Mouse (Mus musculus) small intestine, adult 2 months (tissue): ENCODE measurements around the gene Cfap157.

Experiments used
- CTCF ChIP-seq: fragments of 200-500 bp; IDR thresholded peaks from 2 replicates; pipeline ENCODE4 v1.5.1; 2012; ENCODE audit warnings: low read depth, mild to moderate bottlenecking, control low read depth, inconsistent platforms, low read length, moderate library complexity, mixed read lengths; ENCODE audit not compliant: insufficient replicate concordance, insufficient read length; ENCODE audit errors: extremely low read depth
- POLR2A ChIP-seq: fragments of 200-500 bp; IDR thresholded peaks from 2 replicates; pipeline ENCODE4 v1.6.1; 2012; ENCODE audit warnings: low read depth, mild to moderate bottlenecking, control low read depth, inconsistent platforms, low read length, moderate library complexity

GRCm38 (mm10) chr2:32739311-32739710 lies 44.9 kb downstream of the Cfap157 start:
- TF ChIP-seq POLR2A (no peak), CTCF (no peak)
